Mouse (Mus musculus) spleen, postnatal 36 days (tissue): ENCODE measurements around the gene Fbxo41.

Experiments
- DNase-seq, 2 experiments: peaks; one replicate each; pipeline ENCODE4 v3.0.0; 2022; ENCODE audit warnings: low spot score in 2 of 2, mixed read lengths in 1 of 2

Gene Fbxo41

GRCm38 (mm10) chr6:85502911-85503250, at the start of gene Fbxo41:
Gene Fbxo41, minus strand, starts transcription at chr6:85502994.
- DNase-seq = no peak

DNA sequence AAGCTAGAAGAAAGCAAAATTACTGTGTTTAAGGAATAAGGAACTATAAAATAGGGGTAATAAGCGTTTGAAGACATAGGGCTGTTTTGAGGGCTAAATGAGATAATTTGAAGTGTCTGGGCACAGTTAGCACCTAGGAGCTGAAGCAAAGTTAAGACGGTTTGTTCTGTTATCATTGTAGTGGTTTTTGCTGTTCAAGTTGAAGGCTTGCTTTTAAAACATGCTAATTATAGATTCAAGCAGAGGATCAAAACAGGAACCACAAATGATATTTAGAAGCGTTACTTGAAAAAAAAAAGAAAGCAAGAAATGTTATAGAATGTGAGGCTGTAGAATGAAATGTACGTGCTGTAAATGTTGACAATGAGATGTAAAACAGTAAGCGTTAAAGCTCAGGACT, 44.8 kb upstream of the Fbxo41 start:
- DNase-seq = no peak

GRCm38 (mm10) chr6:85544251-85544881, 41.6 kb upstream of the Fbxo41 start:
- DNase-seq = no peak

GRCm38 (mm10) chr6:85543351-85544175, 40.8 kb upstream of the Fbxo41 start:
- no peak for DNase-seq

DNA sequence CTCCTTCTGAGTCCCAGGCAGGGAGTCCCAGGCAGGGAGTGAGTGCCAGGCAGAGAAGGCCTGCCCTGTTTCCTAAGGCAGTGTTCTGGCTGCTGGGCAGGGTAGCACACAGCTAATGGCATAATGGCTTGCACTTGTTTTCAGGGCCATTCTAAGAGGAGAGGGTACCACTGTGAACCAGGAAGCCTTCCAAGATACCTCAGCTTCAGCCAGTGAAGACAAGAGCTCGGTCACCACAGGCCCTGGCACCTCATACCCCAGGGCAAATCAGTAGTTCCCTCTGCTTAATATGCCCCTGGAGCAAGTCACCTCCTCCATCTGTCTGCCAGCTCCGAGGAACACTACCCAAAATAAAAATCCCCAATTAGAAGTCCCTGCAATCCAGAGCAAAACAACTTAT, 20.0 kb upstream of the Fbxo41 start:
- no peak for DNase-seq

- no peak for DNase-seq
Observed at GRCm38 (mm10) chr6:85522026-85522425, 19.2 kb upstream of the Fbxo41 start.

DNA sequence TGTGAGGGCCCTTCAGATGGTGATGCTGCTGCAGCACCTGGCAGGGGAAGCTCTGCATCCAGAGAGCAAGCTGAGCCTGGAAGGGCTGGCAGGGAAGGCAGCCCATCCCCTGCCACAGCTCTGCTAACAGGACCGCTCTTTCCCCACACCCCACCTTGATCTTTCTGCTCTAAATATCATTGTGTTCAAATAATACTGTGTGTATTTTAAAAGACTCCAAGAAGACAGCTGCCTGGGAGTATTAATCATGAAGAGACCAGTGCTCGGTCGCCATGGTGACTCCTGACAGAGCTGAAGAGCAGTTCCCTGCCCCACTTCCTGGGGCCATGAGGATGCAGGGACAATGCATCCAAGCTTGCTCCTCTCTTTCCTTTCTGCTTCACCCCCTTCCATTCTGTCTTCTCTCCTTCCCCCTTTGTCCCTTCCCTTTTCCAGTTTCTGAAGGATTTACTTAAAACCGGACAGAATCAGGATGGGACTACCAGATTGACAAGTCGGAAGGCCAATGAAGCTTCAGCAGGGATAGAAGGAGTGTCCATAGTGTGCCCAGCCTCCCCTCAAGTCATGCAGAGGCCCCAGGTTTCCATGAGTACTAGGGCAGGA, 15.4 kb upstream of the Fbxo41 start:
- DNase-seq = no peak

DNA sequence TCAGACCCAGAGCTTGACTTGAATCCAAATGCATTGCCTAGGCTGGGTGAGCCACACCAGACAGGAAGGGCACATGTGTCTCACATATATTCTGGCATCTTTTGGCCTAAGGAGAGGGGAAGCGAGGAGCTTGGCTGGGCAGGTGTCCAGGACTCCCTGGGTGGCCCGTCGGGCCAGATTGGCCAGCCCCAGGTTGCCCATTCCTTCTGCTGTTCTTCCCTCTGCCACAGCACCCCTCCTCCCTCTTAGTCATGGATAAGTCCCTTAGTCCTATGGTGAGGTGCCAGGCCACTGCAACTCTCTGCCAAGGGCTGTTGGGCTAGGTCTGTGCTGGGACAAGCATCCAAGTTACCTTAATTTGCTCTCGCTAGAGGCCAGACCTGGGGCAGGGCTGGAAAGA, 13.1 kb upstream of the Fbxo41 start:
- DNase-seq = no peak

DNA sequence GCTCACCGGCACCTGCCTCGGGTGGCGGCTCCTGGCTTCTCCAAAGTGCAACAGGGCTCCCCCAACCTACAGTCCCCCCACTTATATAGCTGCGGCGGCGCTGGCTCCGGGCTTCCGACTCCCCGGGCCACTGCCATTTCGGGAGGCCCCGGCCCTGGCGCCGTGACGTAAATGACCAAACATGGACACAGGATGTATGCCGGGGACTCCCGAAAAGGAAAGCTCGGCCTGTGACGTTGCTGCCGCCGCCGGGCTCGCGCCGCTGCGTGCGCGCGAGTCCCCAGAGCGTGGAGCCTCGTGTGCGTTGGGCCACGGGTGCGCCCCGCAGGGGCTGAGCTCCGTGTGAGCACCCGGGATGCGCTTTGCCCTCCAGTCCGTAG, 10.7 kb upstream of the Fbxo41 start, which contains the start of gene Egr4:
Gene Egr4, minus strand, starts transcription at position 59 of the 380 bp plus-strand sequence.
- DNase-seq = no peak

DNA sequence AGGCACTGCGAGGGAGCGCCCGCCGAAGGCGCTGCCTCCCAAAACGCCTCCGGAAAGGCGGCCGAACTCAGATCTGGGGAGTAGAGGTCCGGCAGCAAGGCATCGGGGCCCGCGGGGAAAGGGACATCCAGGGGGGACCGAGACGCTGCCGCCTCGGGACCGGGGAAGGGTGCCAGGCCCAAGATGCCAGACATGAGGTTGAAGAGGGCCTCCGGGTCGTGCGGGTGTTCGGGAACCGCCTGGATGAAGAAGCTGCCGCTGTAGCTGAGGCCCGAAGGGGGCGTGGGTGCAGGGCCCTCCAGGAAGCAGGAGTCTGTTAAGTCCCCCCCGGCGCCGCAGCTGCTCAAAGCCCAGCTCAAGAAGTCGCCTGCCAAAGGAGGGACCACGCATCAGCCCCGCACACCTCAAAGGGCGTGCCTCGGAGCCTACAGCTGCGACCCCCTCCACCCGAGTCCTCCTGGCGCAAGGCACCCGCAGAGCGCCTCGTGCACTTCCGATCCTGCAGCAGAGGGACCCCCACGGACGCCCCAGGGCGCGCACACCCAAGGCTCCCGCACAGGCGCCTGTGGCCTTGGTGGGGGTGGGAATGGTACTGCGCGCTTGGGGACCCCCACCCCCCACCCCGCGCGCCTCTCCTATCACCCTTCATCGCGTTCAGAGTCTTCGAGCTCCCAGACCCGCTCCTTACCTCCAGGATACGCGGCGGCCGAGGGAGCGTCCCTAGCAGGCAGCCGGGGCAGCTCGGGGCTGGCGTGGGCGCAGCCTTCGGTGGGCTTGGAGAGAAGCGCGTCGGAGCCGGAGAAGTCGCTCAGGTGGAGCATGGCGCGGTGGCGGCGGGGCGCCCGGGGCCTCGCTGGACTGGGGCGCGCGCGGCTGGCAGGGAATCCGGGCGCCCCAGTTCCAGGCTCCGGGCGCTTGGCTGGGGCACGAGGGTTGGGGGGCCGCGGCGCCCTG, 10.1 kb upstream of the Fbxo41 start:
- DNase-seq = no peak

GRCm38 (mm10) chr6:85512056-85512440, 9.3 kb upstream of the Fbxo41 start:
- no peak for DNase-seq

DNA sequence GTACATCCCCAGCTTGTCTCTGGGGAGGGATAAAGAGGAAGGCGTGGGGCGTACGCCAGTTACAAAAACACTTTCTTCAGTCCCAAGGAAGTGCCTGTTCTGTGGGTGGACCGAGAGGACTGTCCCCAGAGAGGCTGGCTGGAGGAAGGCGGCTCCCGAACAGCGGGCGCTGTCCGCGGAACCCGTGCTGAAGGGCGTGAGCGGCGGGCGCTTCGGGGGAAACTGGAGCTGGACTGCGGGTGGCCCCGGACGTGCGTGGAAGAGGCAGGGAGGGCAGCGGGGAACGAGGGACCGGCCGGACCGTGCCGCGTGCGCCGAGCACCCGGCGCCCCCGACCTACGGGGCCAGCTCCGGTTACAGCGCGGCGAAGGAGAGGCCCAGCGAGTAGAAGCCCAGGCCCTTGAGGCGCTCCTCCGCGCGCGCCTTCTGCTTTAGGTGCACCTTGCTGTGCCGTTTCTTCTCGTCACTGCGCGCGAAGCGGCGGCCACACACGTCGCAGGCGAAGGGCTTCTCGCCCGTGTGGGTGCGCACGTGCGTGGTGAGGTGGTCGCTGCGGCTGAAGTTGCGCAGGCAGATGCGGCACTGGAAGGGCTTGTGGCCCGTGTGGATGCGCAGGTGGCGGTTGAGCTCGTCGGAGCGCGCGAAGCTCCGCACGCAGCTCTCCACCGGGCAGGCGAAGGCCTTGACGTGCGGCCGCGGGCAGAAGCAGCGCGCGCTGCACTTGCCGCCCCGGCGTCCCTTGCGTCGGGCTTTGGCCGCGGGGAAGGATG, 8.7 kb upstream of the Fbxo41 start:
- DNase-seq = no peak

- no peak for DNase-seq
Observed at GRCm38 (mm10) chr6:85510476-85510875, 7.7 kb upstream of the Fbxo41 start.

DNA sequence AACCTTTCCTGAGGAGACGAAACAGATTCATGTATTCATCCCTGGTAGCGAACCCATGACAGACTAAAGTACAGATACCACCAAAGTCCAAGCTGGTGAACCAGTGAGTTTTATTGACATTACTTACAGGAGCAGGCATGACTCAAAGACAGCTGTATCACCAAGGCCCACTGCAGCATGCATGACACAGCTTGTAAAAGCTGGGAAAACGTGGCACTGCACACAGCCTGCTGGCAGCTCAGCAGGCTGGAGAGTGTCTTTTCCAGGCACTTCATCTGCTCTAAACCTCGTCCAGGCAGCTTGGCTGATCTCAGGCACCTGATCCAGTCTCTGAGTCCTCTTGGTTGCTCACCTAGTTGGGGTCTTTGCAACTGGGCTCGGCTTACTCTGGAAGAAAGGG, 5.8 kb upstream of the Fbxo41 start:
- DNase-seq = no peak

GRCm38 (mm10) chr6:85504908-85505307, 2.1 kb upstream of the Fbxo41 start:
- DNase-seq = no peak

DNA sequence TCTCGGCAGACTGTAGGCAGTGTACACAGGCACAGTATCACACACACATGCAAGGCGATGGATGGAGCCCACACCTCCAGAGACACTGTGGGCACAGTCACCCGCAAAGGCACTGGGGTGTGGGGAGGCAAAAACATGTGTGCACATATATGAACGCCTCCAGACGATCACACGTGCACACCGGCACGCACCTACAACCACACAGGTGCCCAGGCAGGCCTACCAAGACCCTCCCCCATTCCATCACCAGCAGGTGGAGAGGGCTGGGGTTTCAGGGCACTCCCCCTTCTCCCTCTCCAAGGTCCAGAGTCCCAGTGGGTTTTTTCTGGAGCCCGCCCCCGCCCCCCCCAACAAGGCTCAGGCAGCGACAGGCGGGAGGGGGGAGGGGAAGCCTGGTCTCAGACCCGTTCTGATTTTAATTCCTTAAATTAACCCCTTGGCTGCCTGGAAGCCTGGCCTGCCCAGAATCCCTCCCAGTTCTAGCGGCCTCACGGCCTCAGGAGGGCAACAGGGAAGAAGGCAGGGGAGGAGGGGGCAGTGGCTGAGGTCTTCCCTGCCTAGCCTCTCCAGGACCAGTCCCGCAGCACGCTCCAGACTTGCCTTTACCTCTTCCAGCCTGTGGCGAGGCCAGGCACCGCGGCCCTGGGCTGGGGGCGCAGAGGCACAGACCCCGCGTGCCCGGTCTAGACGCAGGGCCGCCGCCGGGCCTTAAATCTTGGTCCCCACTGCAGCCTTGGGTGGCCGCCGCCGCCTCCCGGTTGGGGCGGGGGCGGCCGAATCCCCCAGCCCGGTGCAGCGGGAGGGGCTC, 487 bp downstream of the Fbxo41 start:
- DNase-seq = no peak

GRCm38 (mm10) chr6:85501571-85502102, 1.2 kb downstream of the Fbxo41 start:
- no peak for DNase-seq

GRCm38 (mm10) chr6:85500416-85500815, 2.4 kb downstream of the Fbxo41 start:
- DNase-seq = no peak

GRCm38 (mm10) chr6:85498147-85498546, 4.6 kb downstream of the Fbxo41 start:
- DNase-seq = no peak

GRCm38 (mm10) chr6:85496976-85497375, 5.8 kb downstream of the Fbxo41 start:
- DNase-seq = no peak
